Mouse (Mus musculus) kidney, postnatal 14 days (tissue): ENCODE results near the gene Zdhhc9.
"Not testable (repeated sequence)": the region's sequence is repeated elsewhere in the genome, so short reads cannot be mapped to it uniquely, and the experiment has no call there.

Experiments
- DNase-seq: peaks from one replicate; pipeline ENCODE4 v3.0.0; 2022; ENCODE audit warnings: mixed read lengths

Gene Zdhhc9

GRCm38 (mm10) chrX:48208519-48209185 is at the start of gene Zdhhc9:
Gene Zdhhc9, minus strand, starts transcription at chrX:48208878.
- peak; percentile 91 for DNase-seq

- no peak for DNase-seq
Observed at GRCm38 (mm10) chrX:48257011-48257410, 48.3 kb upstream of the Zdhhc9 start.

GRCm38 (mm10) chrX:48256468-48257007 is 47.9 kb upstream of the Zdhhc9 start, which contains the start of gene Utp14a:
Gene Utp14a, plus strand, starts transcription at chrX:48256862.
- peak; percentile 95 for DNase-seq

GRCm38 (mm10) chrX:48255830-48256428 is 47.3 kb upstream of the Zdhhc9 start:
- DNase-seq, result no peak

GRCm38 (mm10) chrX:48234417-48234816 is 25.7 kb upstream of the Zdhhc9 start:
- DNase-seq, result peak; percentile 2

- DNase-seq, result no peak
Observed at GRCm38 (mm10) chrX:48226225-48226624, 17.5 kb upstream of the Zdhhc9 start.

- no peak for DNase-seq
Observed at GRCm38 (mm10) chrX:48222706-48223105, 14.0 kb upstream of the Zdhhc9 start.

GRCm38 (mm10) chrX:48219468-48219867 is 10.8 kb upstream of the Zdhhc9 start:
- DNase-seq, result no peak

- DNase-seq, result not testable (repeated sequence)
Observed at GRCm38 (mm10) chrX:48209746-48210145, 1.1 kb upstream of the Zdhhc9 start.

- DNase-seq, result peak; percentile 71
Observed at GRCm38 (mm10) chrX:48207761-48208487, 754 bp downstream of the Zdhhc9 start.

- DNase-seq, result no peak
Observed at GRCm38 (mm10) chrX:48204469-48204868, 4.2 kb downstream of the Zdhhc9 start.

GRCm38 (mm10) chrX:48203763-48204162 is 4.9 kb downstream of the Zdhhc9 start:
- DNase-seq, result no peak

GRCm38 (mm10) chrX:48202995-48203394 is 5.7 kb downstream of the Zdhhc9 start:
- peak; percentile 5 for DNase-seq

GRCm38 (mm10) chrX:48202436-48202835 is 6.2 kb downstream of the Zdhhc9 start:
- no peak for DNase-seq

GRCm38 (mm10) chrX:48201973-48202372 is 6.7 kb downstream of the Zdhhc9 start:
- DNase-seq, result no peak

GRCm38 (mm10) chrX:48200699-48201098 is 8.0 kb downstream of the Zdhhc9 start:
- DNase-seq, result no peak

- DNase-seq, result no peak
Observed at GRCm38 (mm10) chrX:48199026-48199425, 9.7 kb downstream of the Zdhhc9 start.

- no peak for DNase-seq
Observed at GRCm38 (mm10) chrX:48197856-48198255, 10.8 kb downstream of the Zdhhc9 start.

GRCm38 (mm10) chrX:48193235-48194152 is 15.2 kb downstream of the Zdhhc9 start:
- no peak for DNase-seq

GRCm38 (mm10) chrX:48191261-48191660 is 17.4 kb downstream of the Zdhhc9 start:
- no peak for DNase-seq

GRCm38 (mm10) chrX:48184703-48185102 is 24.0 kb downstream of the Zdhhc9 start:
- no peak for DNase-seq

GRCm38 (mm10) chrX:48181844-48182243 is 26.8 kb downstream of the Zdhhc9 start:
- DNase-seq, result no peak
